Mouse (Mus musculus): Measurements from ENCODE around the gene Ift27.

DNA sequence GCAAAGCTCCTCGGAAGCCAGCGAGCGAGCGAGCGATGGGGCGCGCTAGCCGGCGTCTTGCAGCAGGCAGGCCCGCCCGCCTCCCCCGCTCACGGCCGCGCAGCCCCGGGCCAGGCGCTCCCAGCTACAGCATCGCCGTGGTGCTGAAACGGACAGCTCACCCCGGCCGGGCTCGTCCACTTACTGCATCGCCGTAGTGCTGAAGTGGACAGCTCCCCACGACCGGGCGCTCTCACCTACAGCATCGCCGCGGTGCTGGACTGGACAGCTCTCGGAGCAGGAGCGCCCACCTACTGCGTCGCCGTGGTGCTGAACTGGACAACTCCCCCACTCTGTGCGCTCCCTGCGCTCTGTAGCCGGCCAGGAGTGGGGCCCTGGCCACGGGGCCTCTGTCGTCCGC, 54.2 kb downstream of the Ift27 start, which contains the start of gene Cacng2:
- no peak for TF ChIP-seq CTCF (IDR thresholded peaks at IDR 0.05; ENCODE audit: low read depth)
- TF ChIP-seq EP300 (IDR thresholded peaks at IDR 0.05; ENCODE audit: low read depth), result peak; percentile 83; the same call in 1 of the 2 replicates
